Mouse (Mus musculus) spleen, adult 2 months (tissue): ENCODE results near the gene Pdgfc.

Experiments used
- CTCF ChIP-seq: fragments of 200-500 bp; IDR thresholded peaks from 2 replicates; pipeline ENCODE4 v1.5.1; 2011; ENCODE audit warnings: mild to moderate bottlenecking, inconsistent platforms; ENCODE audit not compliant: insufficient read depth, insufficient read length, insufficient replicate concordance; ENCODE audit errors: extremely low read depth
- POLR2A ChIP-seq: fragments of 200-500 bp; IDR thresholded peaks from 2 replicates; pipeline ENCODE4 v1.6.1; 2011; ENCODE audit warnings: low read depth, low read length, inconsistent platforms

DNA sequence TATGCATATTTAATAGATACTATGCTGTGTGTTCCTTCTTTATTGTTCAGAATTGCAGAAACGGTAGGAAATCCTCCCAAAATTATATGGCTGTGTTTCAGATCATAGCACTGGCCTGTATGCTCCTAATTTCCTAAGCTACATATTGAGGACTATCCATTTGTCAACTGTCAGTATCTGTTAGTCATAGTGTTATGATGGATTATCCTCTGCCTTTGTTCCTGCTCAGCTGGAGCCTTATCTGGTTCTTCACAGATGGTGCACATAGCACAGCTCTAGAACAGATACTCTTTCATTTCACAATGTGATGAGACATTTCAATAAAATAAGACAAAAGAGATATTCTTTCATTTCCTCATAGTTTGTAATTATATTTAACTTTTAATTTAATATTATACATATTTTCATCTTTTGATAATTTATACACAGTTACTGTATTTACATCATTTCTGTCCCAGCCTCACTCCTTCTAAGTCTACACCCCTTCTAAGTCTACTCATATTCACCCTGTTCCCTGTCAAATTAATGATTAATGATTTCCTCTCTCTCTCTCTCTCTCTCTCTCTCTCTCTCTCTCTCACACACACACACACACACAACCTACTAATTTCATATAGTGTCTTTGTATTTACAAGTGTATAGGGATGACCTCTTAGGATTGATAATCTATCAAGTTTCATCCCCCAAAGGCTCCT lies 145.2 kb downstream of the Pdgfc start:
- TF ChIP-seq CTCF (no peak), POLR2A (no peak)
